Mouse (Mus musculus) skeletal muscle tissue, adult 2 months (tissue): ENCODE data around the gene Dpf3.

Experiments used
- DNase-seq: peaks from one replicate; pipeline ENCODE4 v3.0.0-alpha.2; 2012; ENCODE audit warnings: low read depth, low spot score

Gene Dpf3

DNA sequence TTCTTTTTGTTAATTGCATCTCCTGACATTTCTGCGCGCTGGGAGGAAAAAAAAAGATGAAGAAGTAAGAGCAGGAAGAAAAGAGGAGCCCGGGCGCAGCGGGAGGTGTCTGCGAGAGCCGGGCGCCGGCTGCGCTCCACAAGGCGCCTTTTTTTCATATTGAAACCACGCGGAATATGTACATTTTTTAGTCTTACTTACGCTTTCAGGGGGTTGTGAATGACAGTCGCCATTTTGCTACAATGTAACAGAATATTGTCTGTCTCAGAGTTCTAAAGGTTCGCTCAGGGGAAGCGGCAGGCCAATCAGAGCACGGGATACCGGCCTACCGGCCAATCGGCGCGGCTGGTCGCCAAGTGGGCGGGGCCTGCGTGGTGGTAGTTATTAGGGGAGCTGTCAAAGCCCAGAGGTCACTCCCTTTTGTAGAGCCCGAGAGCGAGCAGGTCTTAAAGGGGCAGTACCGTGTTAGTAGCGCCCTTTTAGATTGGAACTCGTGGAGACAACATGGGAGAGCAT, at the start of gene Dpf3:
Dpf3 (minus strand) TSS at position 241 of the 516 bp plus-strand sequence.
- DNase-seq, result peak; percentile 97

DNA sequence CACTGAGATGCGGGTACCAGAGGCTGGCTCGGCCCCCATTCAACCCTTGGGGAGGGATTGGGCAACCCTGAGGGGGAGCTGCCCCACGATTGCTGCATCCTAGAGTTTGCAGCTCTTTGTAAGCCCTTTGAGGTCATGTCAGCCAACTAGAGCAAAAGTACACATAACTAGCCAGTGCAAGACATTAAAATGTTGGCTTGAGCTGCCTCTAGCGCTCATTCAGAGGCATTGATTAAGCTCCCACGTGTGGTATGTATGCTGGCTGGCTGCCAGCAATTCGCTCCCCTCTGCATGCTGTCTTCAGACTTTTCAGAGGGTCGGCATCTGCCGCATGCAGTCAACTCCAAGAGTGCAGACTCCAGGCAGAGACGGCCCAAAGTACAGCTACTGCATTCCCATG, 48.5 kb upstream of the Dpf3 start:
- DNase-seq, result no peak

DNA sequence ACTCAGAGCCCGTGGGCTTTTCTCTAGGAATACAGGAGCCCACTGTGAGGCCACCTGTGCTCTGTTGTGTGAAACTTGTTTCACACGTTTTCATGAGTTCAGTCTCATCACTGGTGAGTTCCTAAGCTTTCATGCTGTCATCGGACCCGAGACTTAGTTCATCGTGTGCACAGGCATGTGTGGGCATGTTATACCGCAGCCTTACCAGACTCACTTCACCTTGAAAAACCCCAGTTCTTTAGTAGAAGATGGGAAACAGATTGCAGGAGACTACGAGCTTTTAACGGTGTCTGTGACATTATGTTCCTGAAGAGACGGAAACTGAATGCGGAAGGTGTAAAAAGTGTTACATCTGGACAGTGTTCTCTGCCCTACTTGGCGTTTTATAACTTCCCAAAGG, 47.9 kb upstream of the Dpf3 start:
- no peak for DNase-seq

GRCm38 (mm10) chr12:83534190-83534589, 46.7 kb upstream of the Dpf3 start:
- DNase-seq, result no peak

DNA sequence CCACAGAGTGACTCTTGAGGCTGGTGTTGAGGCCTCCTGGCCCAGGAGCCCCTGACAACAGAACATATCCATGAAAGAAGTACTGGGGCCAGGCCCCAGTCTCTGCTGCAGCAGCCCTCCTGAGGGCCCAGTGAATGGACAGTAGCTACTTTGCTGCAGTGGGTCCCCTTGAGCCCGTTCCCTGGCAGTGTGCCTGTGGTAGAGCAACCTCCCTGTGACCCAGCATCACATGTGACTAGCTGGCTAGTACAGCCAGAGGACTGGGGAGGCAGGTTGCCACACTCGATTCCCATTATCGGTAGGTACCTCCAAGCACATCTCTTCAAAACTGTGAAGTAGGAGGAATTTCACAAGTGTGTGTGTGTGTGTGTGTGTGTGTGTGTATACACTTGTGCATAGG, 45.5 kb upstream of the Dpf3 start:
- no peak for DNase-seq

GRCm38 (mm10) chr12:83531992-83532391, 44.5 kb upstream of the Dpf3 start:
- DNase-seq, result no peak

DNA sequence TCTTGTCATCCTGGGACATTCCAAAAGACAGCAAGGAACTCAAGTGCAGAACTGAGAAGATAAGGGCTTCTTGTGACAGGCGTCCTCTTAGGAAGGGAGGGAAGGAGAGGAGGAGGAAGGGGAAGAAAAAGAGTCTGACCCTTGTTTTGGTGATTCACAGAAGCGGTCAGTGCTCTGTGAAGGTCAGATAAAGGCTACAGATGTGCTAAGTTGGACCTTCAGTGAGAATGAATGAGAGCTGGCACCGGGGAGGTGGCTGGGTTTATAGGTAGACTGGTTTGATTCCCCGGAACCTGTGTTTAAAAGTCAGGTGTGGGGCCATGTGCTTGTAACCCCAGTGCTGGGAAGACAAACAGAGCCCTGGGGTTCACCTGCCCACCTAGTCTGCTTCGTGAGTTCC, 41.1 kb upstream of the Dpf3 start:
- DNase-seq, result no peak

- DNase-seq, result no peak
Measured at GRCm38 (mm10) chr12:83527816-83528215, 40.3 kb upstream of the Dpf3 start.

DNA sequence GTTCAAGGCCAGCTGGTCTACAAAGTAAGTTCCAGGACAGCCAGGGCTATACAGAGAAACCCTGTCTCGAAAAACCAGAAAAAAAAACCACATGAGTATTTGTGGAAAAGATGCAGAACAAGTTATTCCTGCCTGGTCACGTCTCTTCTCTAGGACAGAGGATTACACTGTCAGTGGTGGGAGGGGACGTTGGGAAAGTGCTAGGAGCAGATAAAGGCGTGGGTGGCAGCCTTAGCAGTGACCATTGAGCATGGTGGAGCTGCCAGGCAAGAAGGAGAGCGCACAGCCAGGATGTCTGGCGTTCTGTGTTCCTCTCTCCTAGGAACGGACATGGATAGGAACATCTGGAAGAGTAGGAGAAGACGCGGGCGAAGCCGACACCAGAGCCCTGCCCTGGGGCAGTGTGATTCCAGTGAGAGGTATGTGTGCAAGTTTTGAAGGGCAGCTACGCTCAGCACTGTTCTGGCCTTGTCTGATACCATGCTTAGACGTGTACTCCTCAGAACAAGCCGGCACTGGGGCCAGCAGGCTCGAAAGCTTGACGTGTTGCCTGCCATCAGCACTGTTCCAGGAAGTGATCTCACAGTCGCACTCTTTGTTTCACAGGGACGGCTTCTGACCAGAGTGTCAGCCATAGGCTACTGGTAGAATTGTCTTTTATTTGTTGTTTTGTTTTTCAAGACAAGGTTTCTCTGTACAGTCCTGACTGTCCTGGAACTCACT, 38.5 kb upstream of the Dpf3 start:
- no peak for DNase-seq

- DNase-seq, result peak; percentile 84
Measured at GRCm38 (mm10) chr12:83524329-83524728, 36.8 kb upstream of the Dpf3 start.

DNA sequence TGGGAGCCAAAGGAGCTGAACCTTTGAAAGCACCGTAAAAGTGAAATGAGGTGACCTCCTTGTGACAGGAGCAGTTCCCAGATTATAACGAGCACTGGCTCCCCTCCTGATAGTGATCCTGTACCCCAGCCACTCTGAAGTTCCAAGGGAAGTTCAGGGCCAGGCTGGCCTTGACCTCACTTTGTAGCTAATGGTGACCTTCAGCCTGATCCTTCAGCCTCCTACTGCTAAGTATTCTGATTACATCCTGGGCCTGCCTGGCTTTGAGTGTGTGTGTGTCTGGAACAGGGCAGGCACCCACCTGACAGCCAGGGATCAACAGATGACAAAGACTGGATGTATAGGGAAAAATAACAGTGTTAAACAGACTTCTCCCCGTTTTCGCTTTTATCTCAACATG, 36.4 kb upstream of the Dpf3 start:
- DNase-seq, result no peak

- DNase-seq, result no peak
Measured at GRCm38 (mm10) chr12:83523056-83523455, 35.5 kb upstream of the Dpf3 start.

- DNase-seq, result no peak
Measured at GRCm38 (mm10) chr12:83521083-83521482, 33.6 kb upstream of the Dpf3 start.

GRCm38 (mm10) chr12:83520311-83520890, 32.9 kb upstream of the Dpf3 start, which contains the start of gene Dcaf4:
TSS of gene Dcaf4 (plus strand) at chr12:83520466.
- peak; percentile 93 for DNase-seq

- DNase-seq, result no peak
Measured at GRCm38 (mm10) chr12:83517580-83517979, 30.1 kb upstream of the Dpf3 start.

GRCm38 (mm10) chr12:83514216-83514615, 26.7 kb upstream of the Dpf3 start:
- DNase-seq, result no peak

- no peak for DNase-seq
Measured at GRCm38 (mm10) chr12:83513185-83513584, 25.7 kb upstream of the Dpf3 start.

DNA sequence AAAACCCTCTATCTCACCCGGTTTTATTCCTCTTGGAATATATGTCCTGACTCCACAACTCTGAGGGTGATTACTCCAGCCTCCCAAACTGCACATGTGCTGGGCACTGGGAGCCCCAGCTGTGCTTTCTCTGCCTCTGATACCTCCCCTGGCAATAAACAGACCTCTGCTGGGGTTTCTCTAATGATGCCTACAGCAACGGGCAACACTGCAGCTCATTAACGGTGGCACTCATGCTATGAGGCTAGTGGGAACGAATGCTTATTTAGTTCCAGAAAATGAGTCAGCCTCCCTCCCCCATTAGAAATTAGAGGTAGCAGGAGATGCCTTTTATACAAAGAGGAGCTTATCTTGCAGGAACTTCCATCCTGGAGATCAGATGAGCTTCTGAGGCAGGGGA, 25.3 kb upstream of the Dpf3 start:
- no peak for DNase-seq

DNA sequence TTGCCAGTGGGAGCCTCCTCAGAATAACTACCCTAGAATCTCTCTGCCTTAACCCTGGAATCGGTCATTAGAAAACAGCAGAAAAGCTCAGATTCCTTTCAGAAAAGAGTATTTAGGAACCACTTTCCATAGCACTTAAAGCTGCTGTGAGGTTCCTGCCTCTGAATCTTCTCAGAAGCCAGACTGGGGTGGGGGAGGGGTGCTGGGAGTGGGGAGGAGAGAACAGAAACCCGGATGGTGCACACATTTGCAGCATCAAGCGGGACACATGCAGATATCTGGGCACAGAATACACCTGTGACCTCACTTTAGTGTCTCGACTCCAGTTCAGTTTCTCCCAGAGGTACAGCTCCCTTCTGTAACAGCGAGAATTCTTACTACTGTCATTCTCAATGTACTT, 23.1 kb upstream of the Dpf3 start:
- no peak for DNase-seq

DNA sequence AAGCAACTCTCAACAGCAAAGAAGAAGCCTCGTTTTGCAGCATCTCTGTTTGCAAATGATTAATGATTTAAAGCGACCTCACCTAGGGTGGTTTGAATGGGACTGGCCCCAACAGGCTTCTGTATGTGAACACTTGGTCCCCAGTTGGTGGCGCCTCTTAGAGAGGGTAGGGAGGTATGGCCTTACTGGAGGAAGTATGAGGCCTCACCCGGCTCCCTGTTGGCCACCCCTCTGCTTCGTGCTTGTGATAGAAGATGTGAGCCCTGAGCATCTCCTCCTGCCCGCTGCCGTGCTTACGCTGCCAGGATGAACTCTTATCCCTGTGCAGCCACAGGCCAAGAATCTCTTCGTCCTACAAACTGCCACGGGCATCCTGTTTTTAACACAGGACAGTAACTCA, 19.0 kb upstream of the Dpf3 start:
- DNase-seq, result no peak

DNA sequence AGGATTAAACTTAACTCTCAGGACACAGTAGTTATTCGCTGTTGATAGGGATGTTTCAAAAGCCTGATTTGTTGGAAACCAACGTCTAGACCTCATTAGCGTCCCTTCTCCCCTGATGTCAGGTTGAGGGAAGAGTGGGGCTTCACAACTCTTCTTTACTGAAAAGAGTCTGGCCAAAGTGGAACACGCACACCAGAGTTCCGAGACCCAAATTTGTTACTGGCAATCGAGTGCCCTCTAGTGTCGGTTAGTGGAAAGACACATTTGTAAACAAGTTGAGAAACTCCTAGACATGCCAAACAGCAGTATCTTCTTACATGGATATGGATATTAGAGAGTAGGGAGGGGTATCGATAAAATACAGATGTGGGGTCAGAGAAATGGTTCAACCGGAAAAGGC, 14.7 kb upstream of the Dpf3 start:
- peak; percentile 70 for DNase-seq

DNA sequence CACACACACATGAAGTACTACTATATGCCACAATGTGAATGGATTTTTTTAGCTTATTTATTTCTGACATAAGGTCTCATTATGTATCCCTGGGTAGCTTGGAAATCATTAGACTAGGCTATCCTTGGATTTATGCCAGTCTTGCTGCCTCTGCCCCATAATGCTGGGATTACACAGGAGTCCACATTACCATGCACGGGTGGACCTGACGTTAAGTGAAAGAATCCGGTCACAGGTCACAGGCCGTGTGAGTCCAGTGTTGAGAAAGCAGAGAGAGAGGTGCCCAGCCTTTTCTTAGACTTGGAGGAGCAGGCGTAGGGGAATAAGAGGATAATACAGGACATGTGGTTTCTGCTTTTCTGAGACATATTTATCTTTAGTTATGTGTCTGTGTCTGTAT, 11.7 kb upstream of the Dpf3 start:
- DNase-seq, result no peak

DNA sequence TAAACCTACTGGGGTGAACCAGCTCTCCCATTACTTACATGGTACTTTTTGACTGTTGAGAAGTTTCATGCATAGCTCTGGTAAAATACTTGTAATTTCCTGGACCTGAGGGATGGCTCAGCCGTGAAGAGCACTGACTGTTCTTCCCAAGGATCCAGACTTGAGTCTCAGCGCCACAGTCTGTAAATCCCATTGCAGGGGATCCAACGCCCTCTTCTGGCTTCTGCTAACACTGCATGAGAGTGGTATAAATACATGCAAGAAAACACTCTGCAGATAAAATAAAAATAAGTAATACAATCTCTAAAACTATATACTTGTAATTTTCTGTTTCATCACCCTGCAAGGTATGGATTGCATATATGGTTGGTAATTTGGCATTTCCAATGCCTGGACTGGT, 10.4 kb upstream of the Dpf3 start:
- no peak for DNase-seq
